Mouse (Mus musculus) brain, embryonic 14.5 days (tissue): Measurements from ENCODE around the gene Smpd4.

ENCODE experiments used
- CTCF ChIP-seq: fragments of 200-500 bp; IDR thresholded peaks from 2 replicates; pipeline ENCODE4 v1.5.1; 2012; ENCODE audit warnings: inconsistent platforms, mild to moderate bottlenecking, moderate library complexity, borderline replicate concordance; ENCODE audit not compliant: insufficient read depth, insufficient read length; ENCODE audit errors: extremely low read depth
- POLR2A ChIP-seq: fragments of 200-500 bp; IDR thresholded peaks from 2 replicates; pipeline ENCODE4 v1.6.1; 2012; ENCODE audit warnings: mild to moderate bottlenecking, inconsistent platforms, borderline replicate concordance; ENCODE audit not compliant: poor library complexity, insufficient read depth, insufficient read length, severe bottlenecking; ENCODE audit errors: extremely low read depth

- TF ChIP-seq CTCF: no peak
- no peak for TF ChIP-seq POLR2A
These were observed 2.8 kb downstream of the Smpd4 start for GRCm38 (mm10) chr16:17621936-17622335.
